Mouse (Mus musculus): ENCODE data around the gene Csf3r. TPM values are rescaled to one million over a fixed set of nuclear protein-coding genes. Genes with fewer than 3 reads are reported as not detected.

Gene Csf3r
- 100 to 1,000 TPM; 278 to 339 TPM for total RNA-seq (2023)

DNA sequence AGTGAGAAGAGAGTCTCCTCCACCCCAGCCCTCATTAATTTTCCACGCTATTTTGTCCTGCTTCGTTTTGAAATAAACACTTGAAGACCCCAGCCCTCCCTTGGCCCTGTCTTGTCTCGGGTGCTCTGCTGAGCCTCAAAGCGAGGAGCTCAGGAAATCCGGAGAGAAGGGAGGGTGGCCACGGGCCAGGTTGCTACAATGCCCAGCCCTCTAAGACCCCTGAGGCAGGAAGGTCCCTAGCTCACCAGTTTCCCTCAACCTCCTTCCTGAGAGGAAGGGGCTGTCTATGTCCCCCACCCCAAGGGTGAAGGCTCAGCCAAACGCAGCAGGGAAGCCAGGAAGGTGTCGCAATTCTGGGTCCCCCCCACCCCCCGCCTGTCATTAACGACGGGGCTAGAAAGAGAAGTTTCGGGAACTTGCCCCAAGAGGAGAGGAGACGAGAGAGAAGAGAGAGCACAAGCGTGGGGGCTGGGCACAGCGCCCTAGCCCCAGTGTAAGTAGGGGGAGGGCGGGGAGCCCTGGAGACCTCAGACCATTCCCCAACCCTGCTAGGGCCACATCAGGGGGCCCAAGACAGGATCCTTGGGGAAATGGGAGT, at the start of gene Csf3r:
Csf3r (plus strand) TSS at position 248 of the 598 bp plus-strand sequence.

GRCm38 (mm10) chr4:126046851-126047585, 22.7 kb downstream of the Csf3r start, which contains the start of gene Mrps15:
TSS of gene Mrps15 (plus strand) at chr4:126046925.

DNA sequence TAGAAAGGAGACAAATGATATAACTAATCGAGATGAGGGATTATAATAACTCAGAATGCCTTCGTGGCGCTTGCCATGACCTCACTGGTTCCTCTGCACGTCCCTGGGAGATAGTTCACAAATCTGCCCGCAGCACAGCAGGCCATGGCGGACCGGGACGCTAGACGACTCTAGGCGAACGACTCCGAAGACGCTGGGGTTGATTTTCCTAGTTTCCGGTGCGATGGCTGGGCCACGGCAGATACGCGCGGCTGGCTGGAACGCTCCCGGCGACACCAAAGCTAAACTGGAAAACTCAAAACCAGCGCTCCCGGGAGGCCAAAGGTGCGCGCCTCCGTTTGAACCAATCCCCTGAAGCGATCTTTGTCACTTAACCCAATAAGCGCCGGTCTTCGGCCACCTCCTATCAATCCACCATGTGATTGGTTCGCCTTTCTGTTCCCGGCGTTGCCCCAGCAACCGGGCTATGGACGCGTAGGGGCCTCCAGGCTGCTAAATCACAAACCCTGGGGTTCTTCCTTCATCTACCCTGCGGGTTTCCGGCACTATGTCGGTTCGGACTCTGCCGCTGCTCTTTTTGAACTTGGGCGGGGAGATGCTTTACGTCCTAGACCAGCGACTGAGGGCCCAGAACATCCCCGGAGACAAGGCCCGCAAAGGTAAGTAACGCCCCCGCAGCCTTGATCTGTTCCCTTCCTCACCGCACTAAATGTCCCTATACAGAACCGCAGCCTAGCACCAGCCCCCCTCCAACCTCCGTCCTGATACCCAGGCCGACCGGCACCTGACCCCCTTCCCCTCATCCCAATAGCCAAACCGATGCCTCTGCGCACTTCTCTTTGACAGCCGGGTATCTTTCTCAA, 34.0 kb downstream of the Csf3r start, which contains the start of gene Oscp1:
Oscp1 (plus strand) TSS at position 432 of the 863 bp plus-strand sequence.

Other genes with a start within 250 kb of the Csf3r start
- gene Mrps15, start 22.4 kb downstream of the Csf3r start, total RNA-seq (2023): 10 to 100 TPM; 34.5 to 36.3 TPM
- gene Oscp1, start 34.0 kb downstream of the Csf3r start, total RNA-seq (2023): 1 to 10 TPM in 1 of 2 experiments, under 1 TPM in 1; 0.66 to 1.9 TPM
- 10 to 100 TPM; 37.7 to 39.2 TPM for gene Lsm10, start 72.1 kb downstream of the Csf3r start, total RNA-seq (2023)
- gene Stk40, start 79.4 kb downstream of the Csf3r start, total RNA-seq (2023): 10 to 100 TPM; 80.8 to 97.1 TPM
- gene Eva1b, start 123.2 kb downstream of the Csf3r start, total RNA-seq (2023): 1 to 10 TPM; 9.4 to 9.9 TPM
- gene Sh3d21, start 138.9 kb downstream of the Csf3r start, total RNA-seq (2023): 1 to 10 TPM; 1.2 to 1.4 TPM
- 100 to 1,000 TPM; 385 to 395 TPM for gene Thrap3, start 178.2 kb downstream of the Csf3r start, total RNA-seq (2023)
- 100 to 1,000 TPM; 219 to 279 TPM for gene Map7d1, start 231.8 kb downstream of the Csf3r start, total RNA-seq (2023)
- 10 to 100 TPM; 40.8 to 44.2 TPM for gene Trappc3, start 237.8 kb downstream of the Csf3r start, total RNA-seq (2023)